Mouse (Mus musculus): ENCODE results near the gene Tmem151b.

DNA sequence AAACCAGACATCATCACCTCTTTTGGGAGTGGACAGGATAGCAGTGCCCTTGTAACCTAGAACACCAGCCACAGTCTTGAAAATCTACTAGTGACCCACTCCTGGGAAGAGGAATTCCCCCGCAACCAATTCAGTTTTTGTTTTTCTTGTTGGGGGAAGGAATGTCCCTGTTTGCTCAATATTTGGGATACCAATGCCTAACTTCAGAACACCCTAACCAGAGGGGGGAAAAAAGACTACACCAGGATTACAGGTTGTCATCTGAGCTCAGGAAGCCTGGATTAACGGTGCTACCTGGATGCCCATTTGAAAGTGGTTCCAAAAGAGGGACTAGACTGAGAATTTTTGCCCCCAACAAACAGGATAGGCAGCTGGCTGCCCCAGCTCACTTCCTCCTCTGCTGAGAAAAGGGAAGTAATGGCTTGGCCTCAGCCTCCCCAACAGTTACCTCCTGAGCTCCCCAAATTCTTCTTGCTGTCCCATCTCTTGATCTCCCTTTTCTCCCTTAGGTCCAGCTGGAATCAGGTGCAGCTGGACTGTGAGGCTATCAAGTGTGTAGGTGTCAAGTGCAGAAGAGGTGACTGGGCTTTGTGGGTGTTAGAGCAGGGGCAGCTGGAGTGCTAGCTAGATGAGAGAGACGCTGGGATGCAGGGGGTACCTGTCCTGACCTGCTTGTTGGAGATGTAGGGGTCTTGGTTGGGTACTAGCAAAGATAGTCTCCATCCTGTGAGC is 7.2 kb upstream of the Tmem151b start:
- TF ChIP-seq CTCF (IDR thresholded peaks at IDR 0.05; ENCODE audit: borderline replicate concordance, insufficient read depth, low read length) (no peak), POLR2A (IDR thresholded peaks at IDR 0.05; ENCODE audit: low read depth, low read length) (no peak)
